Mouse (Mus musculus) neural tube, embryonic 11.5 days (tissue): ENCODE data around the gene C1qtnf6. TPM values are rescaled to one million over a fixed set of nuclear protein-coding genes. Genes with fewer than 3 reads are reported as not detected.

Experiments used
- ATAC-seq: fragments of 200-750 bp; cut with Nextera tagmentation; 2 replicates; pipeline ENCODE4 v1.8.0; 2017; ENCODE audit warnings: moderate number of reproducible peaks, mild to moderate bottlenecking, moderate TSS enrichment, moderate library complexity; ENCODE audit not compliant: insufficient read depth, low FRiP score, low TSS enrichment
- DNase-seq: peaks from one replicate; pipeline ENCODE4 v3.0.0-alpha.2; 2015; ENCODE audit warnings: low spot score
- H3K27ac ChIP-seq: fragments of 300-500 bp; sonication (generic); 2 replicates; pipeline ENCODE4 v1.5.1; 2014; ENCODE audit warnings: low read depth, mild to moderate bottlenecking, low read length
- H3K27me3 ChIP-seq: fragments of 300-500 bp; sonication (generic); 2 replicates; pipeline ENCODE4 v1.6.1; 2014; ENCODE audit warnings: mild to moderate bottlenecking, low read length, mixed read lengths; ENCODE audit not compliant: control insufficient read depth, insufficient read depth
- H3K36me3 ChIP-seq: fragments of 300-500 bp; sonication (generic); 2 replicates; pipeline ENCODE4 v1.6.1; 2014; ENCODE audit warnings: mild to moderate bottlenecking, low read length, moderate library complexity, mixed read lengths; ENCODE audit not compliant: control insufficient read depth, insufficient read depth
- H3K4me1 ChIP-seq: fragments of 300-500 bp; sonication (generic); 2 replicates; pipeline ENCODE4 v1.6.1; 2014; ENCODE audit warnings: low read length, mixed read lengths; ENCODE audit not compliant: control insufficient read depth, insufficient read depth
- H3K4me2 ChIP-seq: fragments of 300-500 bp; sonication (generic); 2 replicates; pipeline ENCODE4 v1.6.1; 2014; ENCODE audit warnings: low read depth, mild to moderate bottlenecking, moderate library complexity
- H3K4me3 ChIP-seq: fragments of 300-500 bp; sonication (generic); 2 replicates; pipeline ENCODE4 v1.5.1; 2014; ENCODE audit warnings: low read depth, low read length
- H3K9ac ChIP-seq: fragments of 300-500 bp; sonication (generic); 2 replicates; pipeline ENCODE4 v1.6.1; 2014; ENCODE audit warnings: mild to moderate bottlenecking, low read length
- H3K9me3 ChIP-seq: fragments of 300-500 bp; sonication (generic); 2 replicates; pipeline ENCODE4 v1.6.1; 2016; ENCODE audit warnings: low read length; ENCODE audit not compliant: control insufficient read depth
- WGBS: fragments of 180-500 bp; shearing (Covaris S2); extraction: QIAGEN DNeasy Blood & Tissue Kit; methylation state at CpG from one replicate; pipeline ENCODE4 v1.1.7; 2014; 5-methylcytosine and 5-hydroxymethylcytosine counted together
- polyA plus RNA-seq: library from polyadenylated mRNA; unstranded; fragments of >200 nt; fragmentation: Nextera tagmentation; extraction: Ambion mirVana; gene quantifications from 2 replicates; pipeline ENCODE4 v1.2.1, GENCODE M21; 2014

The C1qtnf6 gene
- polyA plus RNA-seq, 1 experiment from 2014 or later: 12.8 TPM

DNA sequence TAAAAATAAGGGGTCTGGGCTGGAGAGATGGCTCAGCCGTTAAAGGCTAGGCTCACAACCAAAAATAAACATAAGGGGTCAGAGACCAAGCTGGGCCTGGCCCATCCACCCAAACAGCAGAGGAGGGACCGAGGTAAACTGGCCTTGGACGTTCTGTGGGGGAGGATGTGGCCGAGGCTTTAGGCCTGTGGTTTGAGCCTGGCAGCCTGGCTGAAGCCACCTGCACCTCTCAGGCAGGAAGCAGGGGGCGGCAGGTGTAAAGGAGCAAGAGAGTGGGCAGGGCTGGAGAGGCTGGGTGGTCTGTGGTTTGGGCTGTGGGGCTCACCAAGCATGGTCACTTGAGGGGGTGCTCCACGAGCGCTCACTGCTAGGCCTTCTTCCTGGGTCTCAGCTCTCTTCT lies 19.3 kb downstream of the C1qtnf6 start:
- peaks cover 4% of the 10 kb centered on the region; the same call in 1 of the 2 replicates for H3K4me1 ChIP-seq
- no peaks in the 10 kb centered on the region for H3K9me3 ChIP-seq
- WGBS: 80% methylated on average over 7 of the region's 7 CpGs
- ATAC-seq (no peak), DNase-seq (no peak)
- no peak overlapping the region for H3K4me3 ChIP-seq
- H3K36me3 ChIP-seq: no peaks in the 10 kb centered on the region
- H3K9ac ChIP-seq: no peak overlapping the region
- no peak overlapping the region for H3K4me2 ChIP-seq
- no peak overlapping the region for H3K27ac ChIP-seq
- no peaks in the 10 kb centered on the region for H3K27me3 ChIP-seq

DNA sequence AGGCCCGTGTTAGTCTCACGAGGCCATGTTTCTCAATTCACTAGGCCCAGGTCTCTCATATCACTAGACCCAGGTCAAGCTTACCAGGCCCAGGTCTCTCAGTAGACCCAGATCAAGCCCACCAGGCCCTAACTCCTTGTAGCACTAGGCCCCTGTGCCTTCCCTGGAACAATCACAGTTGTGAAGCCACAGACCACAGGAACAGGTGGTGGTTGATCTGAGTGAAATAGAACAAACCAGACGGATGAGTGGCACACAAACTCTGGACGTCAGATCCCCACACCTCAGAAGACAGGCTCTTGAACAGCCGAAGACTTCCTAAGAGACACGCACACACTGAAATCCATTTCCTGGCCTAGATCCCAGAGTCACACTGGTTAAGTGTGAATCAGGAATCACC lies 20.5 kb downstream of the C1qtnf6 start:
- 90% methylated on average over 6 of the region's 6 CpGs for WGBS
- ATAC-seq (no peak), DNase-seq (no peak)
- H3K27me3 ChIP-seq: no peaks in the 10 kb centered on the region
- no peaks in the 10 kb centered on the region for H3K36me3 ChIP-seq
- H3K4me2 ChIP-seq: no peak overlapping the region
- no peaks in the 10 kb centered on the region for H3K9me3 ChIP-seq
- no peak overlapping the region for H3K9ac ChIP-seq
- H3K27ac ChIP-seq: no peak overlapping the region
- H3K4me3 ChIP-seq: no peak overlapping the region
- peaks cover 4% of the 10 kb centered on the region; the same call in 1 of the 2 replicates for H3K4me1 ChIP-seq

DNA sequence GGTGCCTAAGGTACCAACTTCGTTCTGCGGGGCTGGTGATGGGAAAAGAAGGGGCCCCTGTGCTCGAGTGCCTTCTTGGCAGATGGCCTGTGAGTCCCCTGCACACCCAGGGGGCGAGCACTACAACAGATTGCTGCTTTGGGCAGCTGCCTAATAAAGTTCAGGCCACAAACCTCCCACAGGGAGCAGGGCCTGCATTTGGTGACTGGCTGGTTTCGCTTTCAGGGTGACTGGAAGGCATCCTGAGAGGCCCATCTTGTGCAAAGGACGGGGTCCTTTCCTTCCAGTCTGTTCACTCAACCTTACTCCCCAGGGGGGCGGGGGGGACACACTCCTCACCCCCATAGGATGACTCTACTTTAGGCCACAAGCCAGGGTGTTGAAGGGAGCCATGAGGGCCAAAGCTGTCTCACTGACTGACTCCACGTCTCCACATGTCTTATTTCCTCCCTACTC lies 21.1 kb downstream of the C1qtnf6 start:
- H3K27ac ChIP-seq: peak overlapping the region; percentile 56; the same call in 1 of the 2 replicates
- peak overlapping the region; percentile 35 for H3K9ac ChIP-seq
- H3K36me3 ChIP-seq: no peaks in the 10 kb centered on the region
- no peaks in the 10 kb centered on the region for H3K27me3 ChIP-seq
- H3K4me2 ChIP-seq: peak overlapping the region; percentile 16
- 57% methylated on average over 8 of the region's 8 CpGs for whole genome bisulfite sequencing
- peaks cover 4% of the 10 kb centered on the region; the same call in 1 of the 2 replicates for H3K4me1 ChIP-seq
- H3K9me3 ChIP-seq: no peaks in the 10 kb centered on the region
- ATAC-seq: no peak
- no peak for DNase-seq
- no peak overlapping the region for H3K4me3 ChIP-seq

DNA sequence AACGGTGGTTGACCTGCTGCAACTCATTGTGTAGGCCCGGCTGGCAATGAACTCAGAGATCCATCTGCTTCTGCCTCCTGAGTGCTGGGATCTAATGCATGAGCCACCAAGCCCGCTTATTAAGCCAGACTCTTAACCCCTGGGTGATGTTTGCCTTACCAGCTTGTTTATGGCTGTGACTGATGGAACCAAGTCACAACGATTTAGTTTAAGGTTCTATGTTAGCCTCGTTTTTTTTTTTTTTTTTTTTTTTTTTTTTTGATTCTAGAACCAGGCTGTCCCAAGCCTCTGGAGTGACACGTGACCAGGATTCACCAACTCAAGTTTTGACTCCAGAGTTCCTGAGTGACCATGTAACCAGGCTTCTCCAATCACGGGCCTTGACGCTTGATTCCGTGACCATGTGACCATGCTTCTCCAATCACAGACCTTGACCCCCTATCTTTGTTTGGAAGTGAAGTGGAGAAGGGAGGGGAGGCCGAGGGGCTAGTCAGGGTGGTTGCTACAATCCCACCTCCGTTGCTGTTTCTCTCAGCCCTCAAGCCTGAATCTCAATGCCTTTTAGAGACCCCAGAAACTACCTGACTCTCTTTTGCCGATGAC lies 21.8 kb downstream of the C1qtnf6 start:
- Histone ChIP-seq H3K4me2 (peak overlapping the region; percentile 16), H3K9ac (peak overlapping the region; percentile 35), H3K27ac (peak overlapping the region; percentile 56; the same call in 1 of the 2 replicates), H3K4me1 (peaks cover 4% of the 10 kb centered on the region; the same call in 1 of the 2 replicates), H3K9me3 (no peaks in the 10 kb centered on the region), H3K4me3 (no peak overlapping the region), H3K36me3 (no peaks in the 10 kb centered on the region), H3K27me3 (no peaks in the 10 kb centered on the region)
- DNase-seq: peak; percentile 57
- no peak for ATAC-seq
- WGBS: 41% methylated on average over 12 of the region's 12 CpGs

DNA sequence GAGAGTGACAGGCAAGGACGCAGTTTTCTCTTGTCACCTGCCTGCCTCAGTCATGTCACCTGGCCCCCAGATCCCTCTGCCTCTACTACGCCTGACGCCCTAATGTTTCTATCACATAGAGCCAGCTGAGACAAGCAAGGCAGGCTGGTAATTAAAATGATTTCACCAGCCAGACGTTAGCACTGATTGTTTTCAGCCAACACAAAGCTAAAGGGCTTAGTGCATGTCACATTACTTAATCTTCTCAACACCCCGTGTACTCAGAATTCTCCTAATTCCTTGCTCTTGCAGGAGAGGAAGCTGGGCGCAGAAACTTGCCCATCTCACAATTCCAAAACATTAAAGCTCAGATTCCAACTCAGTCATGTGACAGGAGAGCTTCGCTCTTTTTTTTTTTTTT lies 22.8 kb downstream of the C1qtnf6 start:
- DNase-seq (no peak), ATAC-seq (no peak)
- no peak overlapping the region for H3K9ac ChIP-seq
- peaks cover 4% of the 10 kb centered on the region; the same call in 1 of the 2 replicates for H3K4me1 ChIP-seq
- H3K27ac ChIP-seq: no peak overlapping the region
- H3K4me2 ChIP-seq: no peak overlapping the region
- no peaks in the 10 kb centered on the region for H3K36me3 ChIP-seq
- WGBS: 84% methylated on average over 7 of the region's 7 CpGs
- no peak overlapping the region for H3K4me3 ChIP-seq
- H3K9me3 ChIP-seq: no peaks in the 10 kb centered on the region
- H3K27me3 ChIP-seq: no peaks in the 10 kb centered on the region

DNA sequence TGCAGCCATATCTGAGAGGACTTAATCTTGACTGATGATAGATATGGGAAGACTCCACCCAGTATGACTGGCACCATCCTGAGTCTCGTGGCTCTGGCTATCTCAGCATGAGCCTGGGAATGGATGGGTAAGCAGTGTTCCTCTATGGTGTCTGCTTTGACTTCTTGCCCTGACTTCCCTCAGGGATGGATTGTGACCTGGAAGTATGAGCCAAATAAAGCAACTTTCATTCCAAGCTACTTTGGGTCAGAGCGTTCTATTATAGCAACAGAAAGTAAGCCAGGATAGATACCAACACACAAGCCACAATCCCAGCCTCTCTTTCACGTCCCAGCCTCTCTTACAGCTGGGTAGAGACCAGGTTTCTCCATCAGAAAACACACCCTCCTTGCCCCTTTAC lies 25.7 kb downstream of the C1qtnf6 start:
- no peak overlapping the region for H3K9ac ChIP-seq

DNA sequence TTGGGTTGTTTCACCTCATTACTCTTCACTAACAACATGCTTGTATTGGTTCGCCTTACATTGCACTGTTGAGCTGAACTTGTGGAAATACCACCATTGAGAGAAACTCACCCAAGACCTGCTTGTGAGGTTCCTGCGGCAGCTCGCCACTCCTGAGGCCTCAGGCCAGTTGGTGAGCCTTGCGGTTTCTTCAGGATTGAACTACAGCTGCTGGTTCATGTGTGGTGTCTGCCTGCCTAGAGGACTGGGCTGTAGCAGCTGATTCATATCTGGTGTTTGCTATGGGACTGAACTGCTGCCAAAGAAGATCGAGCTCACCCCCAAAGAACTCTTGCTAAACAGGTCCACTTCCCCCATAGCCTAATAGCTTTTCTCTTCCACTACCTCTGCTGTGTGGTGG lies 26.4 kb downstream of the C1qtnf6 start:
- no peak for DNase-seq

More for the DNA sequence above, 25.7 kb downstream of the C1qtnf6 start:
- Histone ChIP-seq H3K9me3 (no peaks in the 10 kb centered on the region), H3K36me3 (no peaks in the 10 kb centered on the region), H3K4me2 (no peak overlapping the region), H3K4me3 (no peak overlapping the region), H3K27me3 (no peaks in the 10 kb centered on the region), H3K4me1 (peaks cover 4% of the 10 kb centered on the region; the same call in 1 of the 2 replicates), H3K27ac (no peak overlapping the region)
- WGBS: 86% methylated on average over 3 of the region's 3 CpGs
- ATAC-seq (no peak), DNase-seq (no peak)

DNA sequence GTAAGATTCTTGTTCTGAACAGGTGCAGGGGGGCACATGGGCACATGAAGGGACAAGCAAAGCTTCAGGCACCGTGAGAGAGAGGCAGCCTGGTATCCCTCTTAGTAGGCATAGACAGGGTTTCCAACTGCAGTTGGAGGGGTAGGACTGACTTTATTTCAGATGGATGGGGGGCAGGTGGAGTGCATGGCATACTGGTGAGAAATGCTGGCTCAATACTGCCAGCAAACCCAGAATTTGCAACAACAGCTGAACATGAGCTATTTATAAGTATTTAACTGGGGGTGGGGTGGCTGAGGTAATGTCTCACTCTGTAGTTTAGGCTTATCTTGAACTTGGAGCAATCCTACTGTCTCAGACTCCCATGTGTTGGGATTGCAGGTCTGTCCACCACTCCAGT lies 27.2 kb downstream of the C1qtnf6 start:
- H3K27me3 ChIP-seq: no peaks in the 10 kb centered on the region
- H3K9ac ChIP-seq: no peak overlapping the region
- H3K27ac ChIP-seq: no peak overlapping the region
- no peak for ATAC-seq
- H3K36me3 ChIP-seq: no peaks in the 10 kb centered on the region
- WGBS: 81% methylated on average over 1 of the region's 1 CpGs
- no peak overlapping the region for H3K4me3 ChIP-seq
- H3K4me2 ChIP-seq: no peak overlapping the region
- H3K4me1 ChIP-seq: no peaks in the 10 kb centered on the region
- H3K9me3 ChIP-seq: no peaks in the 10 kb centered on the region
- DNase-seq: no peak

More for the DNA sequence above, 26.4 kb downstream of the C1qtnf6 start:
- Histone ChIP-seq H3K4me3 (no peak overlapping the region), H3K36me3 (no peaks in the 10 kb centered on the region), H3K4me2 (no peak overlapping the region), H3K27me3 (no peaks in the 10 kb centered on the region), H3K27ac (no peak overlapping the region), H3K9ac (no peak overlapping the region), H3K4me1 (peaks cover under 1% of the 10 kb centered on the region; the same call in 1 of the 2 replicates), H3K9me3 (no peaks in the 10 kb centered on the region)
- no peak for ATAC-seq
- 89% methylated on average over 5 of the region's 5 CpGs for WGBS

DNA sequence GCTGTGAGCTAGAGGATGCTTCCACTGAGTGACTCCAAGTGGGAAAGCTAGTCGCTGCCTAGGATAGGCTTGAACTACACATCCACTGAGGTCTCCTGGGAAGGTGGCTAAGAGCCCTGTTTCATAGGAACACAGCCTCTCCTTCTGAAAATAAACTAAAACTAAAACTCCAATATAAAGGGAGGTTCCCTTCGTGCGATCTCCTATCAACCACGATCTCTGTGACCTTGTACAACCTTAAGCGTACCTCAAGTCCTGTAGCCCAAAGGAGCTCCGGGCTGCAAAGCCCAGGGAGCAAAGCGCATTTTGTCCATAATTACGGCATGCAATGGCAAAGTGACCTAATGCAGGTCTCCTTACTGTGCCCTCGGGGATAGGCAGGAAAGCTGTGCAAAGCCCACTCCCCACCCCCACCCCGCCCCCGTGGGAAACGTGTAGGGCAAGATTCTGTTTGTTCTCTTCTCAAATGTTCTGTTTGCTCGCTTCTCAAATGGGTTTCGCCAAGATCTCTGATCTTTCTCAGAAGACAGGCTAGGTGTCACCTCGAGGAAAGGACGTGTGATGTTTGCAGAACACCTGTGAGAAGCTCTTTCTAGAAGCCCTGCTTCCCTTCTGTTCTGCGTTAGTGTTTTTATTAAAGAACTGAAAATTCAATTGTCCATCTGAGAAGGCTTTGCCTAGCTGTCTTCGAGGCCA lies 28.6 kb downstream of the C1qtnf6 start:
- Histone ChIP-seq H3K4me3 (no peak overlapping the region), H3K27me3 (no peaks in the 10 kb centered on the region), H3K4me1 (no peaks in the 10 kb centered on the region), H3K36me3 (no peaks in the 10 kb centered on the region), H3K9me3 (no peaks in the 10 kb centered on the region), H3K4me2 (no peak overlapping the region), H3K27ac (no peak overlapping the region), H3K9ac (no peak overlapping the region)
- DNase-seq: no peak
- ATAC-seq: no peak
- 84% methylated on average over 18 of the region's 18 CpGs for whole genome bisulfite sequencing
